Mouse (Mus musculus) pancreas, adult 10 weeks (tissue): Measurements from ENCODE around the gene Sorcs3. TPM values are rescaled to one million over a fixed set of nuclear protein-coding genes. Genes with fewer than 3 reads are reported as not detected.

ENCODE experiments used
- polyA plus RNA-seq: library from polyadenylated mRNA; stranded (reverse); fragments of 350-450 nt; fragmentation: Illumina TruSeq; extraction: RNeasy Lipid Tissue Mini Kit (QIAGEN cat#74804); gene quantifications from one replicate; pipeline ENCODE4 v1.2.3, GENCODE M21; 2015; ENCODE audit warnings: low read depth, low replicate concordance; ENCODE audit not compliant: insufficient read depth

Sorcs3 gene
- not detected for polyA plus RNA-seq

GRCm38 (mm10) chr19:48205929-48206814 is at the start of gene Sorcs3:
Sorcs3 (plus strand) TSS chr19:48206025.

